Mouse (Mus musculus): Measurements from ENCODE around the gene Dlx1.

The Dlx1 gene

GRCm38 (mm10) chr2:71547829-71548228 is 19.9 kb downstream of the Dlx1 start:
- peak; percentile 78 to 85 for DNase-seq

GRCm38 (mm10) chr2:71550330-71550729 is 22.4 kb downstream of the Dlx1 start:
- DNase-seq = no peak

GRCm38 (mm10) chr2:71551704-71552103 is 23.8 kb downstream of the Dlx1 start:
- no peak for DNase-seq

- no peak for DNase-seq
Measured at GRCm38 (mm10) chr2:71556071-71556470, 28.2 kb downstream of the Dlx1 start.

- DNase-seq = no peak
Measured at GRCm38 (mm10) chr2:71566466-71566865, 38.6 kb downstream of the Dlx1 start.

- DNase-seq = no peak
Measured at GRCm38 (mm10) chr2:71573736-71574135, 45.8 kb downstream of the Dlx1 start.

- DNase-seq = no peak
Measured at GRCm38 (mm10) chr2:71577059-71577458, 49.1 kb downstream of the Dlx1 start.

- peak; percentile 58 to 77 for DNase-seq
Measured at GRCm38 (mm10) chr2:71580632-71581466, 52.9 kb downstream of the Dlx1 start.

GRCm38 (mm10) chr2:71581488-71581887 is 53.6 kb downstream of the Dlx1 start:
- DNase-seq = no peak
